Mouse (Mus musculus): Measurements from ENCODE around the gene Zfp804a.

DNA sequence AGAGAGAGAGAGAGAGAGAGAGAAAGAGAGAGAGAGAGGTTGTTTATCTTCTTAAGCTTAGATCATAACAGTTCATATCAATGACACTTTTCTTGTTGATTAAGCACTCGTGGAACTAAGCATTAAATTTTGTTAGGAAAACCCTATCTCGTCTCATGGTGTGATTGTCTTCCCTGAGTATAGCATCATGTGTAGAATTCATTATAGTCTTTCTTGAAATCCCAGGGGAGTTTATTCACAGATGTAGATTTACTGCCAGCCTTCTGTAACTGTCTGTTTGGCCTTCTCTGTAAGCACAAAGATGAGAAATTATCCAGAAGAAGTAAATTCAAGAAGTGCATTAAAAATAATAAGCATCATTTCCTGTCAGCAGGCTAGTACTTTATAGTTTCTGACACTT, 66.6 kb downstream of the Zfp804a start:
- TF ChIP-seq TCF12 (IDR thresholded peaks at IDR 0.05; ENCODE audit: insufficient read depth, poor library complexity, severe bottlenecking) (no peak), E2F4 (IDR thresholded peaks at IDR 0.05; ENCODE audit: insufficient read depth) (no peak)

All from myocyte (in vitro differentiated cells).